Mouse (Mus musculus) liver, embryonic 14.5 days (tissue): ENCODE data around the gene D430019H16Rik.

ENCODE experiments used
- CTCF ChIP-seq: IDR thresholded peaks from 2 replicates; pipeline ENCODE4 v1.5.1; 2016; ENCODE audit warnings: antibody characterized with exemption, low read depth, control low read depth
- EP300 ChIP-seq: IDR thresholded peaks from 2 replicates; pipeline ENCODE4 v1.6.1; 2016; ENCODE audit warnings: antibody characterized with exemption, low read depth

- TF ChIP-seq CTCF, result no peak
- no peak for TF ChIP-seq EP300
Observed at GRCm38 (mm10) chr12:105469026-105469425, 15.4 kb downstream of the D430019H16Rik start.
